Mouse (Mus musculus) heart, postnatal 25 days (tissue): ENCODE data around the gene Mrpl57. TPM values are rescaled to one million over a fixed set of nuclear protein-coding genes. Genes with fewer than 3 reads are reported as not detected.
"Not testable (repeated sequence)": the region's sequence is repeated elsewhere in the genome, so short reads cannot be mapped to it uniquely, and the experiment has no call there.

Experiments
- DNase-seq: peaks from one replicate; pipeline ENCODE4 v3.0.0; 2022; ENCODE audit warnings: low spot score
- intact Hi-C: fragments of 180-260 bp; cut with DNase I; formaldehyde crosslinking; loops from one replicate; pipeline ENCODE4 v1.15.1; 2025
- microRNA-seq: library from miRNA; unstranded; fragments of <30 nt; microRNA quantifications from one replicate; pipeline ENCODE4 v1.2.0, GENCODE M21; 2022
- total RNA-seq, 2 experiments: library from RNA; stranded (reverse); gene quantifications; 2 replicates each; pipeline ENCODE4 v1.2.3; 2021

Gene Mrpl57
- total RNA-seq, 2 experiments from 2014 or later: 61.4 to 69.0 TPM

DNA sequence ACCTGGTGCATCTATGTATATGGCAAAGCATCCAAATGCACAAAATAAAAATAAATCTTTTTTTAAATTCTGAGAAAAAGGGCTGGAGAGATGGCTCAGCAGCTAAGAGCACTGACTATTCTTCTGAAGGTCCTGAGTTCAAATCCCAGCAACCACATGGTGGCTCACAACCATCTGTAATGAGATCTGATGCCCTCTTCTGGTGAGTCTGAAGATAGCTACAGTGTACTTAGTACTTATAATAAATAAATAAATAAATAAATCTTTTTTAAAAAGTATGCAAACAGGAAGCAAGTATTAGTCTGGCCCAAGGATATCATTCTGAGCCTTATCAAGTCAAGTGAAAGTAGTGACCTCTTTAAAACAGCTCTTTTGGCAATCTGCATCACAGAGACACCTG, 30.0 kb downstream of the Mrpl57 start:
- DNase-seq, intact Hi-C loops: not testable (repeated sequence)

DNA sequence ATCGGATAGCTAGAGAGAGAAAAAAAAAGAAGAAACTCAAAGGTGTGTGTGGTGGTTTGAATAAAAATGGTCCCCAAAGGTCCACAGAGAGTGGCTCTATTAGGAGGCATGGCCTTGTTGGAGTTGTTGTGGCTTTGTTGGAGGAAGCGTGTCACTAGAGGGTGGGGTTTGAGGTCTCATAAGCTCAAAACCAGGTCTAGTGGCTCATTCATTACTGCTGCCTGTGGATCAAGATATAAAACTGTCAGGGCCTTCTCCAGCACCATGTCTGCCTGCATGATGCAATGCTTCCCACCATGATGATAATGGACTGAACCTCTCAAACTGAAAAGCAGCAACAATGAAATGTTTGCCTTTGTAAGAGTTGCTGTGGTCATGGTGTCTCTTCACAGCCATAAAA, 32.6 kb downstream of the Mrpl57 start:
- intact Hi-C loops: no loop called here
- no peak for DNase-seq

DNA sequence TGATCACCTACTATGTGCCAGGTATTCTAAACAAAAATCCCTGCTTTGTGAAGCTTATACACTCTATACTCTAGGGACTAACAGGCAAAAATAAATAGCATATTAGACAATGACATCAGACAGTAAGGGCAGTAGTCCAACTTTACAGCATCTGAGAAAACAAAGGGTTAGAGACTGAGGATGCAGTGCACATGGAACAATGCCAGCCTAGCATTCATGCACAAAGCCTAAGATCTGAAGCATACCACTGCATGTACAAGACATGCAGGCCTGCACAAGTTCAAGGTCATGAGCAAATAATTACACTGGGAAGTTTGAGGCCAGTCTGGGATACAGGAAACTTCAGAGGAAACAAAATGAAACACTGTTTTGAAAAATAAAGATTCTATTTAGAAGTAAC, 33.5 kb downstream of the Mrpl57 start:
- intact Hi-C loops: no loop called here

DNA sequence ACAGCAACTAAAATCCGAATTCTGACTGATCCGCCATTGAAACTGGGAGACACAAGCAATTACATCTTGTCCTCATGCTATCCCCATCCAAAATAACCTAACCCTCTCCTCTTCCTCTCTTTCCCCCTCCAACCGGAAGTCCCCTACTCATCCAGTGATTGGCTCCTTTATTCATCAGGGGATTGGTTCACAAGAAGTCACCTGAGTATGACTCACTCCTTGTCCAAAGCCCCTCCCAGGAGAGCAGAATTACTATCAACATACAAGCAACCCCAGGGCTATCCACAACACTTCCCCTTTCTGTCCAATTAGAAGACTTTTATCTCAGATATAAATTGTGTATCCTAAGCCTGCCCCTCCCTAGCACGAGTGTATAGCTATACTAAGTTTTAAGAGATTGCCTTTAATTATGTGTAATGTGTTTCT, 36.0 kb downstream of the Mrpl57 start:
- intact Hi-C loops: loop anchor here (5.0 kb wide), 1 partner anchor 35 kb away; no protein-coding TSS in a partner anchor
- no peak for DNase-seq

More for the DNA sequence above, 33.5 kb downstream of the Mrpl57 start:
- DNase-seq: no peak

DNA sequence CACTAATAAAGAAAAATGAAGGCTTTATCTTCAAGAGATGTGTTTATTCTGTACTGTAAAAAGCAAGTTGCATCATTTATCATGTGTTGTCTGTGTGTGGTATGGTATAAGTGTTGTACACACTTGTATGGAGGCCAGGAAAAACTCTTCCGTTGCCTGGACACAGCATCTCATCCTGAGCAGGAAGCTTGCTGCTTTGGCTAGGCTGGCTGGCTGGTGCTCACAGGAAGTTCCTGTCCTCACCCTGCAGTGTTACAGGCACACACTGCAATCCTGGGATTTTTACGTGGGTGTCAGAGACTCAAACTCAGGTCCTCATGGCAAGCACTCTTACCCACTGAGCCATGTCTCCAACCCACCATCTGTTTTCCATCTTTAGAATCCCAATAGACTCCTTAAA, 37.1 kb downstream of the Mrpl57 start:
- intact Hi-C loops: loop anchor here (5.0 kb wide), 1 partner anchor 34 kb away; no protein-coding TSS in a partner anchor
- DNase-seq: no peak

DNA sequence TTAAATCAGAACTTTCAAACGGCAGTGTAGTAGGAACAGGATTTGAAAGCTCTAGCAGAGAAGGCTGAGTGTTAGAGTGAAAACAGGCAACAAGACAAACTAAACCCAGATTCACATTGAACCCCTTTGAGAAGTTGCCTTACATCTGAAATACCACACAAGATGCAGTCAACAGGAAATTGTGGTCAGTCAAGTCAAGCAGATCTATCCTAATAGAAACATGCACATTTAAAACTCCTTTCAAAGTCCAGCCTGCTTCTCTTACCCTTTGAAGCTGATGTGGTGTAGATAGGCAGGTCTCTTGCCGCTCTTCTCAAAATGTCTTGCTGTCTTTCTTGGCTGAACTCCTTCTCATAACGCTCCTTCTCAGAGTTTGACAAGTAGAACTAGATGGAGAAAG, 39.2 kb downstream of the Mrpl57 start:
- intact Hi-C loops: loop anchor here (2.0 kb wide), 1 partner anchor 14 kb away; no protein-coding TSS in a partner anchor
- no peak for DNase-seq

DNA sequence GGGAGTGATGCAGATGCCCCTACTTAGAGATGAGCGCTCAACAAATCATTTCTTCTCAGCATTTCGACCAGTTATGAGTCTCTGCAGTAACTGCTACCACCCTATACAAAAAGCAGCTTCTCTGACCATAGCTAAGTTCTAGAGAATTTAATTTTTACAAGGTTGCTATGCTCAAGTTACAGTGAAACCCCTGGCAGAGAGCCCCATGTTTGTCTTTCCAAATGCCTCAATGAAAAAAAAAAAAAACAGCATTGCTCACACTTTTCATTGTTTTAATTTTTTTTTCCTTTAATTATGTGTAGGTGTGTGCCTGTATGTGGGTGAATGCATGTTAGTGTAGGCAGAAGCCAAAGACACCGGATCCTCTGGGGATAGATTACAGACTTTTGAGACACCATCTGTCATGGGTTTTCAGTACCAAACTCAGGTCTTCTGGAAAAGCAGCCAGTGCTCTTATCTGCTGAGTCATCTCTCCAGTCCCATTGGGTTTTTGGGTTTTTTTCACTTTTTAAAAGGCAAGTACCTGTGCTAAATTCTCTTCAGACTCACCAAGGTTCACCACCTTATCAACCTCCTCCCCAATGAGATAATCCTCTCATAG, 40.7 kb downstream of the Mrpl57 start:
- no peak for DNase-seq

DNA sequence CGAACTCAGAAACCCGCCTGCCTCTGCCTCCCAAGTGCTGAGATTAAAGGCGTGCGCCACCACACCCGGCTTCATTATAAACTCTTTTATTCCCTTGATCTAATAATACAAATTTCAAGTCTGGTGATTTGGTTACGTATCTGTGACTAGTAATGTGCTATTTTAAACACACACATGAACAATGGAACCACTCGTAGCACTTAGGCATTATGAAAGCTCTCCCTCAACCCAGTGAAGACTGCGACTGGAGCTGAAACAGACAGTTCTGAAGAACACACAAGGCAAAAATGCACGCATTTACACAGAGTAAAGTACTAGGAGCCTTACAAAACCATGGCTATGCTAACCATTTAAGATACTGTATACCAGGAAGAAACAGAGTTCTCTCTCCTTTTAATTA, 51.9 kb downstream of the Mrpl57 start:
- intact Hi-C loops: loop anchor here (2.0 kb wide), 1 partner anchor 13 kb away; no protein-coding TSS in a partner anchor
- DNase-seq: no peak

More for the DNA sequence above, 40.7 kb downstream of the Mrpl57 start:
- intact Hi-C loops: no loop called here

Small RNA genes within 50 kb of the gene (microRNA-seq; reads per million reads assigned to microRNA genes)
- 0.83 reads per million for gene Mir3077

Other genes with a start within 250 kb of the Mrpl57 start
- gene Xpo4, start 160.8 kb upstream of the Mrpl57 start, total RNA-seq: 10 to 100 TPM; 11.2 to 11.9 TPM
- gene Gm49361, start 80.1 kb upstream of the Mrpl57 start, total RNA-seq: 1 to 10 TPM in 1 of 2 experiments, under 1 TPM in 1; 0.99 to 2.1 TPM
- 10 to 100 TPM; 35.8 to 37.9 TPM for gene Lats2, start 67.8 kb upstream of the Mrpl57 start, total RNA-seq
- 10 to 100 TPM; 61.2 to 74.8 TPM for gene Sap18, start 28.1 kb upstream of the Mrpl57 start, total RNA-seq
- under 1 TPM; 0.17 to 0.39 TPM for gene Ska3, start within 50 bp of the Mrpl57 start, total RNA-seq
- gene Zdhhc20, start 64.0 kb downstream of the Mrpl57 start, total RNA-seq: 10 to 100 TPM in 1 of 2 experiments, 1 to 10 TPM in 1; 6.9 to 10.9 TPM
- gene Micu2, start 173.0 kb downstream of the Mrpl57 start, total RNA-seq: 10 to 100 TPM; 63.4 to 65.6 TPM
- 1 to 10 TPM; 7.3 to 7.5 TPM for gene Fgf9, start 244.3 kb downstream of the Mrpl57 start, total RNA-seq